Mouse (Mus musculus): ENCODE data around the gene Gm13762.
"Not testable (repeated sequence)": the region's sequence is repeated elsewhere in the genome, so short reads cannot be mapped to it uniquely, and the experiment has no call there.

The Gm13762 gene

GRCm38 (mm10) chr2:88980181-88980580 is at the start of gene Gm13762:
Gm13762 (minus strand) TSS chr2:88980281.
- no peak for DNase-seq

DNA sequence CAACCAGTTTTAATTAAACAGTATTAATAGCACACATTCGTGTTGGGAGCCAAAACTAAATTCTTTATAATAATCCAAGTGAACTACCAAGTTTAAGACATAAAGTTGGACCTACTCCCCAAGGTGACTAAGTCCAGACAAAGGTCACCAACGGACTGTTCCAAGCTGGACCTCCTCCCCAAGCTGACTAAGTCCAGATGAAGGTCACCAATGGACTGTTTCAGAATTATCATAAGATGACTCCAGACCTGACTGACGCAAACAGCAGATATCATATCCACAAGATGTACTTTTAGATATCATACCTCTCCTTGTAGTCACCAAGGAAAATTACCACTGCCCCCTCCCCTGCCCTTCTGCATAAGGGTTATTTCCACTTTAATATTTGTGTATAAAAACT is 41.4 kb upstream of the Gm13762 start:
- not testable (repeated sequence) for DNase-seq

DNA sequence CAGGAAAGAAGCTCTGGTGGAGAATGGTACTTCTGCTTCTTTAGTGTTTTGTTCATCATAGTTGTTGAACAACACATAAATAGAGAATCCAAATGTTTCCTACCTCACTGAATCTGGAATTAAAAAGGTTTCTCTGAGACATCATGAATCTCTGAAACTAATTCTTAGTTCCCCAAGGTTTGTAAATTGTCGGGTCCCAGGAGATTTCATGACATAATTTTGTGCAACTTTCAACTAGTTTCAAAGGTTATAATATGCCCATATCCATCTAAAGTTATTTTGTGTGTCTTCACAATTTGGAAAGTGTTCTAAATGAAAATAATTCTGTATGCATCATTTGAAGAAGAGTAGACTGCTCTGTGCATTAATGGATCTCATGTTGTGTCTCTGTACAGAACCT is 38.2 kb upstream of the Gm13762 start, which contains the start of gene Olfr1216:
Olfr1216 (minus strand) TSS at position 101 of the 400 bp plus-strand sequence.
- DNase-seq: no peak

DNA sequence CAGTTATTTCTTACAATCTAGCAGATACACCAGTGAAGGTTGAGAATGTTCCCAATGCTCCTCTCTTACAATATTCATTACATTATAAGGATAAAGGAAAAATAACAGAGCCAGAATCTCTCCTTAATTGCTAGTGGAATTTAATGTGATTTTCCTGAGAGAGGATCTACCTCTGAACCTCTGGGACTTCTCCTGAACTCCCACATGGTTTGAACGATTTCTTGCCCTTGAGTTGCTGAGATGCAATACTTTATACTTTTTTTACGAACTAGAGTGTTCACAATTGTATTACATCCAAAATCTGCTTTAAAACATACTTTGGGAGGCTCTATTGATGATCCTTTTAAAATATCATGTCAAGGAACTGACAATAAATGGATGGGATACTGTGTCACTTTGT is 26.8 kb upstream of the Gm13762 start, which contains the start of gene Olfr1215:
Olfr1215 (minus strand) TSS at position 101 of the 400 bp plus-strand sequence.
- DNase-seq: no peak

DNA sequence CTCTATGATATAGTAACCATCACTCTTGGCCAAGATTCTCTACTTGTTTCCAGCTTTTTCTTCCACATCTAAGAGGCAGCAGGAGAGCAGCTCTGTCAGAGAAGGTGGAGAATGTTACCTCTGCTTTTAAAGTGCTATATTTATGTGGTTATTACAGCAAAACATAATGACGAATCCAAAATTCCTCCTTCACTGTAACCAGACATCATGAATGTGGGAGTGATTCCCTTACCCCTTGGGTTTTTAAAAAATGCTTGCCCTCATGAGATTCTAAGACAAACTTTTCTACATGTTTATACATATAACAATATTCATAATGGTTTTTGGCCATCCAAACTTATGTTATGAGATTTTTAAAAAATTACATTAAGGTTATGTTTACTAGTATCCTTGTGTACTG is 12.5 kb upstream of the Gm13762 start, which contains the start of gene Olfr1214:
Olfr1214 (minus strand) TSS at position 101 of the 400 bp plus-strand sequence.
- DNase-seq: no peak

GRCm38 (mm10) chr2:88953669-88954068 is 26.4 kb downstream of the Gm13762 start, which contains the start of gene Olfr1212:
Olfr1212 (plus strand) TSS chr2:88953969.
- DNase-seq: no peak

DNA sequence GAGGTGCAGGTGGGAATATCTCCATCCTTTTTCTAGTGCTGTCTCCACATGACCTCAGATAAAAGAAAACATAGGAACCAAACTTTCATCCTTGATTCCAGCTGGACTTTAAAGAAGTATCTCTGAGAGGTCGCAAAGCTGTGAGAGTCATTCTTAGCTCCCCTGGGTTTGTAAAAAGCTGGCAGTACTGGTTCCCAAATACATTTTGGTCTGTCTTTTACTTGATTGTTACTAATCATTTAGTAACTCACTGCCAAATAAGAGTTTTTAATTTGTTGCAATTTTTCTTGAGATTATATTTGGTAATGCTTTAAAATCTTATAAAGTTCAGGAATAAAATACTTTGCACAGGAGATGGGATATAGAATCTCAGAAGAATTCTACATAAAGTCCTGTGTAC is 42.1 kb downstream of the Gm13762 start, which contains the start of gene Olfr1211:
Olfr1211 (minus strand) TSS at position 101 of the 400 bp plus-strand sequence.
- DNase-seq: no peak
